Mouse (Mus musculus): ENCODE measurements around the gene Slc30a2. TPM values are rescaled to one million over a fixed set of nuclear protein-coding genes. Genes with fewer than 3 reads are reported as not detected.
"Not testable (repeated sequence)": the region's sequence is repeated elsewhere in the genome, so short reads cannot be mapped to it uniquely, and the experiment has no call there.

Slc30a2 gene
- total RNA-seq (2014; rRNA removed) (0.08 TPM in 1 of 2 replicates, not detected in the other), polyA plus RNA-seq (2015; fragmentation: Nextera tagmentation; extraction: Ambion mirVana) (0.15 and 0.28 TPM in 2 replicates)

DNA sequence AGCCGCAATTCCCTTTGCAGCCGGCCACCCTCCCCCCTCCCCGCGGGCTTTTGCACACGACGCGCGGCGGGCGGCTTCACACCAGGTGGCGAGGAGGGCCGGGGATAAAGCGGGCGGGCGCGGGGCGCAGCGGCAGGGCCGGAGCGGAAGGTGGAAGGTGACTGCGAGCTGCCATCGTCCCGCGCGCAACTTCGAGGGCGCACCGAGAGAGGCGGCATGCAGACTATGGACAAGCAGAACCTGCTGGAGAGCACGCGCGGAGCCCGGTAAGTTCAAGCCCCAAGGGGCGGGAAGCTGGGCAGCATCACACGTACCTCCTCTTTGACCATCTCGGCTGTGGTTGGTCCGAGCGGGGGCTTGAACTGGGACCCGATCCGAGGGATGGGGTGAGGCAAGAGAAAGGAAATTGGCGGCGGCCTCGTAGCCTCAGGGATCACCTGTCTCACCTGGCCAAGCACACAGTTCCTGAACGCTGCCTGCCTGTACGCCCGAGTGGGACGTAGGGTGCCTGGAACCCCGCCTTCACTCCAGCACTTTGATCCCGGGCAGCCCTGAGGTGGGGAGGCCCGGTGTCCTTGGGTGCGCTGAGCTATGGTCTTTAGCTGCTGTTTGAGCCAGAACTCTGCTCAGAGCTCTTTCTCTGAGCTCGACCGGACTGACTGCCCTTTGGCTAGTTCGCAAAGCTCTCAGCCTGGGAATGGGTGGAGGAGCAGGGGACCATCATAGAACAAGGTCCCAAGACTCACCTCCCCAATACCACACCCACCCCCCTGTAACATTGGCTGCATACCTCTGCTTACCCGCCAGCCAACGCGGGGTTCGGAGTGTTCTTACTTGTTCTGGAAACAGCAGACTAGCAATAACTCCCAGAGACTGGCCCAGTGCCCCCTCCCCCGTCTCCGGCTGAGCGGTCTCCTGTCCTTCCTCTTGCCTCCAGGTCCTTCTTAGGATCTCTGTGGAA is at the start of gene Slc30a2:
Gene Slc30a2, plus strand, starts transcription at position 111 of the 961 bp plus-strand sequence.
- Histone ChIP-seq H3K9me3 (ENCODE audit: low read length) (no peaks in the 10 kb centered on the region), H3K4me1 (ENCODE audit: insufficient read depth) (no peaks in the 10 kb centered on the region), H3K4me2 (ENCODE audit: low read depth) (peak within 1 kb of the TSS; percentile 37), H3K4me3 (ENCODE audit: low read depth, low read length) (peak within 1 kb of the TSS; percentile 16), H3K9ac (no peak within 1 kb of the TSS), H3K36me3 (ENCODE audit: insufficient read depth) (no peaks in the 10 kb centered on the region), H3K27ac (ENCODE audit: low read depth, low read length) (no peak within 1 kb of the TSS), H3K27me3 (ENCODE audit: insufficient read depth, low read length) (peaks cover 25% of the 10 kb centered on the region)
- ATAC-seq (no peak), DNase-seq (no peak)
- WGBS = 3% methylated on average over 61 of the region's 61 CpGs
- no peak for TF ChIP-seq CTCF (IDR thresholded peaks at IDR 0.05; ENCODE audit: low read depth)

DNA sequence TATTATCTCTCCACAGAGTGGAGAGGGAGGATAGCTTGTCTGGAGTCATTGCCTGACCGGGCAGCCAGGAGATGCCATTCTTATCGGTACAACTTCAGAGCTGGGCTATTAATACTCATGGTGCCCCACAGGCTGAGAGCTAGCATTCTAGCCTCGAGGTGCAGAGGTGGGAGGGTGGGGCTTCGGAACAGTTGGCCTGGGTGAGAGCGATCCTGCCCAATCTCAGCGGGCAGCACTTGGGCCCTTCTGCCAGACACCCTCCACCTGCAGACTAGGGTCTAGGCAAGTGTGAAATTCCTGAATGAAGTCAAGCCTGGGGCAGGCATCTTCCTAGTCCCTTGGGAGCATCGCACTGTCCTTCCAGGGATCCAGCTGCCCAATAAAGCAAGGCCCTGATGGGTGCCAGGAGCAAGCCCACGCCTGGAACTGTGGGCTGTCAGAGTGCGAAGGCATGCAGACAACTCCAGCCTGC is 49.3 kb upstream of the Slc30a2 start:
- Histone ChIP-seq H3K27me3 (ENCODE audit: insufficient read depth, low read length) (no peaks in the 10 kb centered on the region; the same call in 1 of the 2 replicates), H3K27ac (ENCODE audit: low read depth, low read length) (no peak overlapping the region), H3K4me3 (ENCODE audit: low read depth, low read length) (no peak overlapping the region), H3K9me3 (ENCODE audit: low read length) (no peaks in the 10 kb centered on the region), H3K36me3 (ENCODE audit: insufficient read depth) (no peaks in the 10 kb centered on the region), H3K4me2 (ENCODE audit: low read depth) (no peak overlapping the region), H3K9ac (no peak overlapping the region), H3K4me1 (ENCODE audit: insufficient read depth) (no peaks in the 10 kb centered on the region)
- TF ChIP-seq CTCF (IDR thresholded peaks at IDR 0.05; ENCODE audit: low read depth) = no peak
- ATAC-seq (no peak), DNase-seq (no peak)
- 79% methylated on average over 9 of the region's 9 CpGs for WGBS

DNA sequence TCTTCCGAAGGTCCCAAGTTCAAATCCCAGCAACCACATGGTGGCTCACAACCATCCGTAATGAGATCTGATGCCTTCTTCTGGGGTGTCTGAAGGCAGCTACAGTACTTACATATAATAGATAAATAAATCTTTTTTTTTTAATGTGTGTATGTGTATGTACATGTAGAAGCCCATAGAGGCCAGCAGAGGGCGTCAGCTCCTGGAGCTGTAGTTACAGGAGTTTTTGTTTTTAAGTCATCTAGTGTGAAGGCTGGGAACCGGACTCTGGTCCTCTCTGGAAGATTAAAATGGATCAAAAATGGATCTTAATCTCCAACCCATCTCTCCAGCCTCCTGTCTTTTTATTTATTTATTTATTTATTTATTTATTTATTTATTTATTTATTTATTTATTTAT is 46.9 kb upstream of the Slc30a2 start:
- not testable (repeated sequence) for H3K9me3 ChIP-seq (ENCODE audit: low read length); H3K4me1 ChIP-seq (ENCODE audit: insufficient read depth); H3K36me3 ChIP-seq (ENCODE audit: insufficient read depth); ATAC-seq; H3K27ac ChIP-seq (ENCODE audit: low read depth, low read length); H3K9ac ChIP-seq; DNase-seq; H3K4me3 ChIP-seq (ENCODE audit: low read depth, low read length); H3K4me2 ChIP-seq (ENCODE audit: low read depth); H3K27me3 ChIP-seq (ENCODE audit: insufficient read depth, low read length)
- WGBS = 86% methylated on average over 4 of the region's 4 CpGs

DNA sequence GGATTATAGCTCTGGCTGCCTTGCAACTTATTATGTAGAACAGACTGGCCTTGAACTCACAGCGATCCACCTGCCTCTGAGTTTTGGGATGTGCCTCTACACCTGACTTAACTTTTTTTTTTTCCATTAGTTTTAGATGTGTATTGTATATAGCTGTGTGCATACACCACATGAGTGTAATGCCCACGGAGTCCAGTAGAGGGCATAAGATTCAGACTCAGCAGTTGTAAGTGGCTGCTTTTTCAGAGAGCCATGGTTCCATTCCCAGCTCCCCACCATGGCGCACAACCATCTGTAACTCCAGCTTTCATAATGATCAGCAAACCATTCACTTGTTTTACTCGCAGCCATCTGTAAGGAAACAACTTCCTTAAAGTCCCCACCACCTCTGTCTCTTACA is 46.5 kb upstream of the Slc30a2 start:
- Histone ChIP-seq H3K9me3 (ENCODE audit: low read length) (no peaks in the 10 kb centered on the region), H3K9ac (no peak overlapping the region), H3K4me2 (ENCODE audit: low read depth) (no peak overlapping the region), H3K4me3 (ENCODE audit: low read depth, low read length) (no peak overlapping the region), H3K27me3 (ENCODE audit: insufficient read depth, low read length) (no peaks in the 10 kb centered on the region; the same call in 1 of the 2 replicates), H3K4me1 (ENCODE audit: insufficient read depth) (no peaks in the 10 kb centered on the region), H3K27ac (ENCODE audit: low read depth, low read length) (no peak overlapping the region), H3K36me3 (ENCODE audit: insufficient read depth) (no peaks in the 10 kb centered on the region)
- no peak for ATAC-seq
- no peak for DNase-seq
- TF ChIP-seq CTCF (IDR thresholded peaks at IDR 0.05; ENCODE audit: low read depth) = peak; percentile 21; the same call in 1 of the 2 replicates
- 93% methylated on average over 4 of the region's 4 CpGs for WGBS

DNA sequence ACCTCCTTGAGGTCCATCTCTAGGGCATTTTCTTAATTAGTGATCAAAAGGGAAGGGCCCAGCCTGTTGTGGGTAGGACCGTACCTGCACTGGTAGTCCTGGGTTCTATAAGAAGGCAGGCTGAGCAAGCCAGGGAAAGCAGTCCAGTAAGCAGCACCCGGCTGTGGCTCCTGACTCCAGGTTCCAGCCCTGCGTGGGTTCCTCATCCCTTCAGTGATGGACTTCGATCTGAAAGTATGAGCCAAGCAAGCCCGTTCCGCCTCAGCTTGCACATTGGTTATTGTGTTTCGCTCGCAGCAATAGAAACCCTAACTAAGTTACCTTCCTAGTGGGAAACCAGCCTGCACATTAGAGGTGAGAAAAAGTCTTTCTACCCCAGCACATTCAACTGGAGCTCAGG is 45.6 kb upstream of the Slc30a2 start:
- TF ChIP-seq CTCF (IDR thresholded peaks at IDR 0.05; ENCODE audit: low read depth) = no peak
- H3K4me2 ChIP-seq (ENCODE audit: low read depth) = no peak overlapping the region
- H3K27me3 ChIP-seq (ENCODE audit: insufficient read depth, low read length) = no peaks in the 10 kb centered on the region; the same call in 1 of the 2 replicates
- H3K9me3 ChIP-seq (ENCODE audit: low read length) = no peaks in the 10 kb centered on the region
- no peaks in the 10 kb centered on the region for H3K4me1 ChIP-seq (ENCODE audit: insufficient read depth)
- ATAC-seq = no peak
- no peak overlapping the region for H3K4me3 ChIP-seq (ENCODE audit: low read depth, low read length)
- H3K36me3 ChIP-seq (ENCODE audit: insufficient read depth) = no peaks in the 10 kb centered on the region
- 96% methylated on average over 8 of the region's 8 CpGs for WGBS
- DNase-seq = no peak
- no peak overlapping the region for H3K27ac ChIP-seq (ENCODE audit: low read depth, low read length)
- H3K9ac ChIP-seq = no peak overlapping the region

DNA sequence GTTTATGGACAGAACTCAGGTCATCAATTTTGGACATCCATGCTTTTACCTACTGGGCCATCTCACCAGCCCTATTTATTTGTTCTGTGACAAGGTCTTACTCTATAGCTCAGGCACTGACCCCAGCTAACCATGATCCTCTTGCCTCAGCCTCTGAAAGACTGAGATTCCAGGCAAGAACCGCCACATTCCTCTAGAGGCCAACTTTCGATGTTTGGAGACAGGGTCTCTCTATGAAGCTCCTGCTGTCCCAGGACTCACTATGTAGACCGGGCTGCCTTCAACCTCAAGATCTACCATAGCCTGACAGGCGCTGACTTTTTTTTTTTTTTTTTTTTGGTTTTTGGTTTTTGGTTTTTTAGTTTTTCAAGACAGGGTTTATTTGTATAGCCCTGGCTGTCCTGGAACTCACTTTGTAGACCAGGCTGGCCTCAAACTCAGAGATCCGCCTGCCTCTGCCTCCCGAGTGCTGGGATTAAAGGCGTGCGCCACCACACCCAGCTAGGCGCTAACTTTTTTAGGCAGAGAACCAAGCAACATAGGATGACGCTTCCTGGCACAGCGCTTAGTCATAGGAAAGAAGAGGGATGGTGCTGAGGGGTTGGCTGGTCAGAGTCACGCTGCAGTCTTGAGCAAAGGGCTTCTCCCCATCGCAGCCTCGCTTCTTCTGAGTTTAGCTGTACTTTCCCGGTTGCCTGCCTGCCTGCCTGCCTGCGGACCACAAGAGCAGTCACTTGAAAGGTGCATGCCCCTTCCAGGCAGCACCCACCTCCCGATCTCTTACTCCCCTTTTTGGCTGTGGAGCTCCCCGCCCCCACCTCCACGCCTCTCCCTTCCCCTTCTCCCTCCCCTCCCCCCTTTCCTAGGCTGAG is 44.1 kb upstream of the Slc30a2 start:
- Histone ChIP-seq H3K27ac (ENCODE audit: low read depth, low read length) (no peak overlapping the region), H3K4me1 (ENCODE audit: insufficient read depth) (no peaks in the 10 kb centered on the region), H3K36me3 (ENCODE audit: insufficient read depth) (no peaks in the 10 kb centered on the region), H3K4me2 (ENCODE audit: low read depth) (no peak overlapping the region), H3K9ac (no peak overlapping the region), H3K4me3 (ENCODE audit: low read depth, low read length) (no peak overlapping the region), H3K27me3 (ENCODE audit: insufficient read depth, low read length) (no peaks in the 10 kb centered on the region; the same call in 1 of the 2 replicates), H3K9me3 (ENCODE audit: low read length) (no peaks in the 10 kb centered on the region)
- no peak for TF ChIP-seq CTCF (IDR thresholded peaks at IDR 0.05; ENCODE audit: low read depth)
- WGBS = 75% methylated on average over 19 of the region's 19 CpGs
- ATAC-seq (no peak), DNase-seq (no peak)

Data from forebrain, postnatal 0 days (tissue).